9 mouse cellular contexts compared by ENCODE assay signal in the genomic region with DNA sequence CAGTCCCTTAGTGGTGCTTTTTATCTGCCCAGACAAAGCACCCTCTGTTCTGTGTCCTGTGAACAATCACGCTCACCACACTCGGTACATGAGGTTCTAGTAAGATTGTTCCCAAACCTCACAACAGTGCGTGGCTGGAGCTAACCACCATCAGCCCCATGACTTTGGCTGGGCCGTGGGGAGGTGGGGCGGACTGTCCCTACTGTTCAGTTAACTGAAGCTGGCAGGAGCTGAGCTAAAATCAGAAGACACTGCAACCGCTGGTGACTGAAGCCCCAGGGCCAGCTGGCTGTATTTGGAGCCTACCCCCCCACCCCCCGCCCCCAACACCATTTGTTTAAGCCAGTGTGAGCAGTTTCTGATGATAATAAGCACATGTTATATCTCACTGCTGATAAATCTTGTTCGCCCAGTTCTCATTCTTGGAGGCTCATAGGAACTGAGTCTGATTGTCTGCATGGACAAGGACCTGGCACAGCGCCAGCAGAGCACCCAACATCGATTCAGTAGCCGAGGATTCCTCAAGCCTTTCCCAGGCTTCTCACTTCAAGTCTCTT. TPM values are rescaled to one million over a fixed set of nuclear protein-coding genes. Genes with fewer than 3 reads are reported as not detected.
DNase-seq lines count a peak whose midpoint lies in the region; ATAC-seq lines count a peak whose summit lies in the region.
"Had no signal": no experiment of that assay in that cellular context is flagged by ENCODE, and none has a peak within 500 bp of the region (broad histone marks: within the 10 kb centered on the region; RNA-seq: fewer than 3 reads in every experiment).

No protein-coding gene starts in this region.

- no peak for DNase-seq in midbrain, embryonic 11.5 days (ENCODE audit: low spot score, missing footprints)
- no peak for DNase-seq in midbrain, embryonic 10.5 days (ENCODE audit: low spot score)
- peak; percentile 34 to 72 for DNase-seq in layer of hippocampus, postnatal 14 days (ENCODE audit: low spot score in 2 of 2)
- DNase-seq in frontal cortex, postnatal 25 days (ENCODE audit: low spot score in 2 of 2), result no peak
- no peak for DNase-seq in adipocyte (ENCODE audit: low spot score)

- no peak overlapping the region for H3K4me2 ChIP-seq in midbrain, embryonic 11.5 days
- no peak overlapping the region for H3K4me2 ChIP-seq in forebrain, embryonic 16.5 days (ENCODE audit: low read length)
- H3K4me2 ChIP-seq in neural tube, embryonic 14.5 days (ENCODE audit: low read depth, low read length), result no peak overlapping the region

- H3K9ac ChIP-seq in midbrain, embryonic 11.5 days (ENCODE audit: low read length), result no peak overlapping the region
- no peak overlapping the region for H3K9ac ChIP-seq in forebrain, embryonic 16.5 days (replicated peaks; ENCODE audit: low read depth, low read length)
- H3K9ac ChIP-seq in neural tube, embryonic 14.5 days (replicated peaks; ENCODE audit: low read depth, low read length), result no peak overlapping the region

- no peak; the same call in 1 of the 2 replicates for ATAC-seq in midbrain, embryonic 11.5 days (ENCODE audit: low FRiP score)
- ATAC-seq in forebrain, embryonic 16.5 days, result peak; percentile 85
- peak; percentile 41; the same call in 1 of the 2 replicates for ATAC-seq in neural tube, embryonic 14.5 days (ENCODE audit: low read depth)
- ATAC-seq in CD4-positive, CD25-positive, alpha-beta regulatory T cell, adult 4 months, result no peak

- 84% methylated on average over 11 of the region's 11 CpGs for WGBS in midbrain, embryonic 11.5 days
- WGBS in midbrain, embryonic 10.5 days, result 89% methylated on average over 11 of the region's 11 CpGs
- 51% methylated on average over 11 of the region's 11 CpGs for WGBS in forebrain, embryonic 16.5 days
- 55% methylated on average over 11 of the region's 11 CpGs for WGBS in neural tube, embryonic 14.5 days

- peak overlapping the region; percentile 7; the same call in 1 of the 2 replicates for H3K27ac ChIP-seq in midbrain, embryonic 11.5 days (ENCODE audit: low read depth, low read length)
- H3K27ac ChIP-seq in midbrain, embryonic 10.5 days (replicated peaks), result no peak overlapping the region
- H3K27ac ChIP-seq in forebrain, embryonic 16.5 days (ENCODE audit: low read length), result no peak overlapping the region
- H3K27ac ChIP-seq in neural tube, embryonic 14.5 days (ENCODE audit: low read depth, low read length), result no peak overlapping the region
- H3K27ac ChIP-seq: macrophage had no signal

- H3K9me3 ChIP-seq in midbrain, embryonic 11.5 days (ENCODE audit: control insufficient read depth, low read length), result no peaks in the 10 kb centered on the region
- no peaks in the 10 kb centered on the region for H3K9me3 ChIP-seq in midbrain, embryonic 10.5 days (replicated peaks)
- no peaks in the 10 kb centered on the region for H3K9me3 ChIP-seq in forebrain, embryonic 16.5 days (ENCODE audit: control insufficient read depth, low read length)
- H3K9me3 ChIP-seq in neural tube, embryonic 14.5 days (ENCODE audit: control insufficient read depth, low read length), result no peaks in the 10 kb centered on the region

- H3K27me3 ChIP-seq in midbrain, embryonic 11.5 days (ENCODE audit: control insufficient read depth, insufficient read depth, low read length), result no peaks in the 10 kb centered on the region
- H3K27me3 ChIP-seq in midbrain, embryonic 10.5 days (ENCODE audit: low read depth, poor library complexity, severe bottlenecking), result no peaks in the 10 kb centered on the region
- no peaks in the 10 kb centered on the region for H3K27me3 ChIP-seq in forebrain, embryonic 16.5 days (replicated peaks; ENCODE audit: control insufficient read depth, insufficient read depth, low read length)
- H3K27me3 ChIP-seq in neural tube, embryonic 14.5 days (ENCODE audit: control insufficient read depth, insufficient read depth, low read length), result no peaks in the 10 kb centered on the region

- H3K4me1 ChIP-seq in midbrain, embryonic 11.5 days (ENCODE audit: control insufficient read depth, insufficient read depth, low read length), result no peaks in the 10 kb centered on the region
- no peaks in the 10 kb centered on the region for H3K4me1 ChIP-seq in midbrain, embryonic 10.5 days
- peaks cover 6% of the 10 kb centered on the region; the same call in 1 of the 2 replicates for H3K4me1 ChIP-seq in forebrain, embryonic 16.5 days (replicated peaks; ENCODE audit: control insufficient read depth, insufficient read depth, low read length)
- H3K4me1 ChIP-seq in neural tube, embryonic 14.5 days (ENCODE audit: control insufficient read depth, insufficient read depth, low read length), result no peaks in the 10 kb centered on the region

- peaks cover 23% of the 10 kb centered on the region; the same call in 1 of the 2 replicates for H3K36me3 ChIP-seq in midbrain, embryonic 11.5 days (ENCODE audit: control insufficient read depth, insufficient read depth, low read length)
- H3K36me3 ChIP-seq in midbrain, embryonic 10.5 days, result peaks cover 81% of the 10 kb centered on the region
- H3K36me3 ChIP-seq in forebrain, embryonic 16.5 days (ENCODE audit: control insufficient read depth, insufficient read depth), result peaks cover 25% of the 10 kb centered on the region
- H3K36me3 ChIP-seq in neural tube, embryonic 14.5 days (ENCODE audit: control insufficient read depth, insufficient read depth, low read length), result peaks cover 20% of the 10 kb centered on the region; the same call in 1 of the 2 replicates

- H3K4me3 ChIP-seq in midbrain, embryonic 11.5 days (ENCODE audit: low read depth, low read length), result no peak overlapping the region
- H3K4me3 ChIP-seq in midbrain, embryonic 10.5 days, result no peak overlapping the region
- H3K4me3 ChIP-seq in forebrain, embryonic 16.5 days (replicated peaks; ENCODE audit: low read length), result no peak overlapping the region
- H3K4me3 ChIP-seq in neural tube, embryonic 14.5 days (ENCODE audit: low read depth, low read length), result no peak overlapping the region

RNA-seq across cellular contexts. Expression of a gene that starts 23.3 kb away (rescaled TPM):
- polyA plus RNA-seq in midbrain, embryonic 11.5 days (2014; fragmentation: Nextera tagmentation; extraction: Ambion mirVana), result 96.7 and 97.2 TPM in 2 replicates
- polyA plus RNA-seq in midbrain, embryonic 10.5 days (2016; fragmentation: Nextera tagmentation; extraction: Ambion mirVana), result 90.1 and 102 TPM in 2 replicates
- 68.9 and 83.1 TPM in 2 replicates for polyA plus RNA-seq in forebrain, embryonic 16.5 days (2015; fragmentation: Nextera tagmentation; extraction: Ambion mirVana)
- total RNA-seq in layer of hippocampus, postnatal 14 days (2021), result 10 to 100 TPM; 57.5 to 57.6 TPM
- polyA plus RNA-seq in neural tube, embryonic 14.5 days (2014; fragmentation: Nextera tagmentation; extraction: Ambion mirVana), result 73.0 and 73.9 TPM in 2 replicates
- polyA plus RNA-seq in CD4-positive, CD25-positive, alpha-beta regulatory T cell, adult 4 months (2017; shearing (Covaris generic)), result 10 to 100 TPM; 15.3 to 16.8 TPM

RNA-seq across cellular contexts. Expression of a gene that starts 34.3 kb away (rescaled TPM):
- 45.5 and 52.9 TPM in 2 replicates for polyA plus RNA-seq in midbrain, embryonic 11.5 days (2014; fragmentation: Nextera tagmentation; extraction: Ambion mirVana)
- polyA plus RNA-seq in midbrain, embryonic 10.5 days (2016; fragmentation: Nextera tagmentation; extraction: Ambion mirVana), result 33.8 and 43.2 TPM in 2 replicates
- polyA plus RNA-seq in forebrain, embryonic 16.5 days (2015; fragmentation: Nextera tagmentation; extraction: Ambion mirVana), result 56.6 and 57.6 TPM in 2 replicates
- total RNA-seq in layer of hippocampus, postnatal 14 days (2021), result 100 to 1,000 TPM in 1 of 2 experiments, 10 to 100 TPM in 1; 93.5 to 100 TPM
- 59.9 and 66.2 TPM in 2 replicates for polyA plus RNA-seq in neural tube, embryonic 14.5 days (2014; fragmentation: Nextera tagmentation; extraction: Ambion mirVana)
- 10 to 100 TPM; 36.0 to 40.7 TPM for polyA plus RNA-seq in CD4-positive, CD25-positive, alpha-beta regulatory T cell, adult 4 months (2017; shearing (Covaris generic))

RNA-seq across cellular contexts. Expression of a gene that starts 56.9 kb away (rescaled TPM):
- polyA plus RNA-seq in midbrain, embryonic 11.5 days (2014; fragmentation: Nextera tagmentation; extraction: Ambion mirVana), result 0.46 and 0.63 TPM in 2 replicates
- polyA plus RNA-seq in midbrain, embryonic 10.5 days (2016; fragmentation: Nextera tagmentation; extraction: Ambion mirVana), result 0.33 and 0.34 TPM in 2 replicates
- 2.5 and 3.4 TPM in 2 replicates for polyA plus RNA-seq in forebrain, embryonic 16.5 days (2015; fragmentation: Nextera tagmentation; extraction: Ambion mirVana)
- 1 to 10 TPM; 6.1 to 9.4 TPM for total RNA-seq in layer of hippocampus, postnatal 14 days (2021)
- polyA plus RNA-seq in neural tube, embryonic 14.5 days (2014; fragmentation: Nextera tagmentation; extraction: Ambion mirVana), result 1.4 and 1.5 TPM in 2 replicates
- polyA plus RNA-seq in CD4-positive, CD25-positive, alpha-beta regulatory T cell, adult 4 months (2017; shearing (Covaris generic)), result 1 to 10 TPM in 1 of 2 experiments, not detected in 1; 1.6 TPM

Comparison
In these comparisons a context has a peak if more than half of its experiments do, and no peak if none do; other contexts are left out.
1. ATAC-seq: peak in forebrain, embryonic 16.5 days (single experiment) and neural tube, embryonic 14.5 days (single experiment); none in midbrain, embryonic 11.5 days (single experiment) and CD4-positive, CD25-positive, alpha-beta regulatory T cell, adult 4 months (single experiment).
2. DNase-seq: peak in layer of hippocampus, postnatal 14 days (2 of 2); none in midbrain, embryonic 11.5 days (single experiment), midbrain, embryonic 10.5 days (single experiment), frontal cortex, postnatal 25 days (0 of 2) and adipocyte (single experiment).